8 mouse cellular contexts compared by ENCODE assay signal in genomic region chr6:72361121-72361551, GRCm38 (mm10). TPM values are rescaled to one million over a fixed set of nuclear protein-coding genes. Genes with fewer than 3 reads are reported as not detected.
DNase-seq lines count a peak whose midpoint lies in the region; ATAC-seq and TF ChIP-seq lines count a peak whose summit lies in the region.

No protein-coding gene starts in this region.

- ATAC-seq in kidney, embryonic 14.5 days (ENCODE audit: low FRiP score, low TSS enrichment), result no peak
- ATAC-seq in embryonic facial prominence, embryonic 11.5 days (replicated peaks; ENCODE audit: insufficient number of reproducible peaks, low FRiP score, low TSS enrichment, low read depth), result no peak
- ATAC-seq in neural tube, embryonic 12.5 days (ENCODE audit: low FRiP score, low read depth), result no peak

- peaks cover 20% of the 10 kb centered on the region for H3K4me1 ChIP-seq in kidney, embryonic 14.5 days (ENCODE audit: control insufficient read depth, insufficient read depth, low read length)
- H3K4me1 ChIP-seq in embryonic facial prominence, embryonic 11.5 days (ENCODE audit: control insufficient read depth, insufficient read depth, low read length), result 0 out of 2 replicates have a peak, but pooled peaks cover 2% of the 10 kb centered on the region
- peaks cover 16% of the 10 kb centered on the region for H3K4me1 ChIP-seq in limb, embryonic 10.5 days
- H3K4me1 ChIP-seq in neural tube, embryonic 12.5 days, result peaks cover 15% of the 10 kb centered on the region
- peaks cover 9% of the 10 kb centered on the region for H3K4me1 ChIP-seq in thymus, adult 2 months (replicated peaks; ENCODE audit: control insufficient read depth, insufficient read depth, low read length)

- peak overlapping the region; percentile 79 for H3K4me3 ChIP-seq in kidney, embryonic 14.5 days (ENCODE audit: low read length)
- H3K4me3 ChIP-seq in embryonic facial prominence, embryonic 11.5 days (ENCODE audit: low read depth, low read length), result peak overlapping the region; percentile 76; the same call in 1 of the 2 replicates
- peak overlapping the region; percentile 83 for H3K4me3 ChIP-seq in limb, embryonic 10.5 days
- H3K4me3 ChIP-seq in neural tube, embryonic 12.5 days, result peak overlapping the region; percentile 62
- no peak overlapping the region for H3K4me3 ChIP-seq in thymus, adult 2 months (ENCODE audit: control insufficient read depth, insufficient read depth, low read length)

- TF ChIP-seq POLR2A in thymus, adult 2 months (IDR thresholded peaks at IDR 0.05; ENCODE audit: control insufficient read depth, extremely low read depth, insufficient read depth, low read length, poor library complexity), result no peak

- H3K27ac ChIP-seq in kidney, embryonic 14.5 days (ENCODE audit: low read depth, low read length), result no peak overlapping the region
- no peak overlapping the region for H3K27ac ChIP-seq in embryonic facial prominence, embryonic 11.5 days (replicated peaks; ENCODE audit: low read depth, low read length)
- no peak overlapping the region for H3K27ac ChIP-seq in limb, embryonic 10.5 days
- H3K27ac ChIP-seq in neural tube, embryonic 12.5 days, result no peak overlapping the region
- H3K27ac ChIP-seq in thymus, adult 2 months (ENCODE audit: control insufficient read depth, insufficient read depth, low read length), result no peak overlapping the region

- no peaks in the 10 kb centered on the region for H3K27me3 ChIP-seq in kidney, embryonic 14.5 days (ENCODE audit: control insufficient read depth, insufficient read depth, low read length)
- H3K27me3 ChIP-seq in embryonic facial prominence, embryonic 11.5 days (ENCODE audit: control insufficient read depth, insufficient read depth, low read length), result no peaks in the 10 kb centered on the region
- H3K27me3 ChIP-seq in limb, embryonic 10.5 days (ENCODE audit: low read depth, poor library complexity, severe bottlenecking), result no peaks in the 10 kb centered on the region
- H3K27me3 ChIP-seq in neural tube, embryonic 12.5 days (replicated peaks), result no peaks in the 10 kb centered on the region
- no peaks in the 10 kb centered on the region for H3K27me3 ChIP-seq in thymus, adult 2 months (ENCODE audit: control insufficient read depth, insufficient read depth, low read length)

- H3K36me3 ChIP-seq in kidney, embryonic 14.5 days (ENCODE audit: control insufficient read depth, insufficient read depth, low read length), result peaks cover 28% of the 10 kb centered on the region
- H3K36me3 ChIP-seq in embryonic facial prominence, embryonic 11.5 days (replicated peaks; ENCODE audit: control insufficient read depth, insufficient read depth, low read depth, low read length), result peaks cover 6% of the 10 kb centered on the region
- peaks cover 38% of the 10 kb centered on the region for H3K36me3 ChIP-seq in limb, embryonic 10.5 days
- peaks cover 33% of the 10 kb centered on the region for H3K36me3 ChIP-seq in neural tube, embryonic 12.5 days
- H3K36me3 ChIP-seq in thymus, adult 2 months (ENCODE audit: control insufficient read depth, insufficient read depth, low read length), result peaks cover 13% of the 10 kb centered on the region; the same call in 1 of the 2 replicates

- peak overlapping the region; percentile 82; the same call in 1 of the 2 replicates for H3K9ac ChIP-seq in kidney, embryonic 14.5 days (ENCODE audit: low read depth, low read length)
- no peak overlapping the region for H3K9ac ChIP-seq in embryonic facial prominence, embryonic 11.5 days (replicated peaks; ENCODE audit: low read length)
- H3K9ac ChIP-seq in neural tube, embryonic 12.5 days, result no peak overlapping the region

- no peaks in the 10 kb centered on the region for H3K9me3 ChIP-seq in kidney, embryonic 14.5 days (ENCODE audit: control insufficient read depth, low read length)
- no peaks in the 10 kb centered on the region for H3K9me3 ChIP-seq in embryonic facial prominence, embryonic 11.5 days (replicated peaks; ENCODE audit: control insufficient read depth, low read length)
- H3K9me3 ChIP-seq in limb, embryonic 10.5 days (replicated peaks), result no peaks in the 10 kb centered on the region
- no peaks in the 10 kb centered on the region for H3K9me3 ChIP-seq in neural tube, embryonic 12.5 days

- 58% methylated on average over 5 of the region's 5 CpGs for WGBS in kidney, embryonic 14.5 days
- 61% methylated on average over 5 of the region's 5 CpGs for WGBS in embryonic facial prominence, embryonic 11.5 days
- 75% methylated on average over 5 of the region's 5 CpGs for WGBS in limb, embryonic 10.5 days
- WGBS in neural tube, embryonic 12.5 days, result 75% methylated on average over 5 of the region's 5 CpGs
- WGBS in thymus, adult 2 months, result 66% methylated on average over 5 of the region's 5 CpGs

- DNase-seq in kidney, postnatal 4 days, result no peak
- no peak for DNase-seq in embryonic facial prominence, embryonic 11.5 days (ENCODE audit: low spot score)
- DNase-seq in limb, embryonic 10.5 days (ENCODE audit: low spot score), result no peak
- DNase-seq in cerebellum, postnatal 10 days, result no peak
- DNase-seq in thymus, adult 2 months, result no peak
- DNase-seq in Muller cell, postnatal 12 days (ENCODE audit: inconsistent ontology term), result no peak

- TF ChIP-seq CTCF in thymus, adult 2 months (IDR thresholded peaks at IDR 0.05; ENCODE audit: borderline replicate concordance, control insufficient read depth, extremely low read depth, insufficient read depth, low read length, poor library complexity), result no peak

- H3K4me2 ChIP-seq in kidney, embryonic 14.5 days (replicated peaks; ENCODE audit: low read depth, low read length), result peak overlapping the region; percentile 80
- H3K4me2 ChIP-seq in embryonic facial prominence, embryonic 11.5 days (ENCODE audit: low read depth, low read length), result peak overlapping the region; percentile 71
- peak overlapping the region; percentile 87 for H3K4me2 ChIP-seq in neural tube, embryonic 12.5 days (replicated peaks)

RNA-seq across cellular contexts. Expression of gene Rnf181, which starts 5.6 kb away (rescaled TPM):
- polyA plus RNA-seq in kidney, embryonic 14.5 days (2014; fragmentation: Nextera tagmentation; extraction: Ambion mirVana), result 103 and 106 TPM in 2 replicates
- 95.1 and 96.7 TPM in 2 replicates for polyA plus RNA-seq in embryonic facial prominence, embryonic 11.5 days (2014; fragmentation: Nextera tagmentation; extraction: Ambion mirVana)
- 109 TPM in 2 replicates for polyA plus RNA-seq in limb, embryonic 10.5 days (2016; fragmentation: Nextera tagmentation; extraction: Ambion mirVana)
- polyA plus RNA-seq in neural tube, embryonic 12.5 days (2016; fragmentation: Nextera tagmentation; extraction: Ambion mirVana), result 108 and 109 TPM in 2 replicates
- 90.7 and 98.9 TPM in 2 replicates for polyA plus RNA-seq in thymus, adult 2 months (2012; rRNA removed)

RNA-seq across cellular contexts. Expression of gene Tmem150a, which starts 5.9 kb away (rescaled TPM):
- polyA plus RNA-seq in kidney, embryonic 14.5 days (2014; fragmentation: Nextera tagmentation; extraction: Ambion mirVana), result 18.3 and 18.7 TPM in 2 replicates
- 7.9 and 9.0 TPM in 2 replicates for polyA plus RNA-seq in embryonic facial prominence, embryonic 11.5 days (2014; fragmentation: Nextera tagmentation; extraction: Ambion mirVana)
- 9.9 and 10.3 TPM in 2 replicates for polyA plus RNA-seq in limb, embryonic 10.5 days (2016; fragmentation: Nextera tagmentation; extraction: Ambion mirVana)
- 12.8 and 12.9 TPM in 2 replicates for polyA plus RNA-seq in neural tube, embryonic 12.5 days (2016; fragmentation: Nextera tagmentation; extraction: Ambion mirVana)
- 14.4 and 19.4 TPM in 2 replicates for polyA plus RNA-seq in thymus, adult 2 months (2012; rRNA removed)

RNA-seq across cellular contexts. Expression of gene 0610030E20Rik, which starts 14.0 kb away (rescaled TPM):
- 26.7 and 29.8 TPM in 2 replicates for polyA plus RNA-seq in kidney, embryonic 14.5 days (2014; fragmentation: Nextera tagmentation; extraction: Ambion mirVana)
- polyA plus RNA-seq in embryonic facial prominence, embryonic 11.5 days (2014; fragmentation: Nextera tagmentation; extraction: Ambion mirVana), result 16.4 and 19.8 TPM in 2 replicates
- polyA plus RNA-seq in limb, embryonic 10.5 days (2016; fragmentation: Nextera tagmentation; extraction: Ambion mirVana), result 24.3 and 27.3 TPM in 2 replicates
- polyA plus RNA-seq in neural tube, embryonic 12.5 days (2016; fragmentation: Nextera tagmentation; extraction: Ambion mirVana), result 24.8 and 25.8 TPM in 2 replicates
- polyA plus RNA-seq in thymus, adult 2 months (2012; rRNA removed), result 42.2 and 42.3 TPM in 2 replicates

RNA-seq across cellular contexts. Expression of gene Usp39, which starts 16.2 kb away (rescaled TPM):
- 51.3 and 69.1 TPM in 2 replicates for polyA plus RNA-seq in kidney, embryonic 14.5 days (2014; fragmentation: Nextera tagmentation; extraction: Ambion mirVana)
- polyA plus RNA-seq in embryonic facial prominence, embryonic 11.5 days (2014; fragmentation: Nextera tagmentation; extraction: Ambion mirVana), result 107 and 111 TPM in 2 replicates
- 78.1 and 88.8 TPM in 2 replicates for polyA plus RNA-seq in limb, embryonic 10.5 days (2016; fragmentation: Nextera tagmentation; extraction: Ambion mirVana)
- polyA plus RNA-seq in neural tube, embryonic 12.5 days (2016; fragmentation: Nextera tagmentation; extraction: Ambion mirVana), result 63.7 and 64.9 TPM in 2 replicates
- 35.6 and 40.3 TPM in 2 replicates for polyA plus RNA-seq in thymus, adult 2 months (2012; rRNA removed)

RNA-seq across cellular contexts. Expression of gene Vamp5, which starts 19.1 kb away (rescaled TPM):
- polyA plus RNA-seq in kidney, embryonic 14.5 days (2014; fragmentation: Nextera tagmentation; extraction: Ambion mirVana), result 32.1 and 38.4 TPM in 2 replicates
- polyA plus RNA-seq in embryonic facial prominence, embryonic 11.5 days (2014; fragmentation: Nextera tagmentation; extraction: Ambion mirVana), result 13.5 and 15.8 TPM in 2 replicates
- 19.1 and 19.7 TPM in 2 replicates for polyA plus RNA-seq in limb, embryonic 10.5 days (2016; fragmentation: Nextera tagmentation; extraction: Ambion mirVana)
- 17.3 and 18.7 TPM in 2 replicates for polyA plus RNA-seq in neural tube, embryonic 12.5 days (2016; fragmentation: Nextera tagmentation; extraction: Ambion mirVana)
- 18.2 and 24.0 TPM in 2 replicates for polyA plus RNA-seq in thymus, adult 2 months (2012; rRNA removed)
